Mouse (Mus musculus) embryonic fibroblast, embryonic 13.5 days (primary cell): Measurements from ENCODE around the gene Sirt4.

Experiments
- CTCF ChIP-seq: IDR thresholded peaks from 2 replicates; pipeline ENCODE4 v1.5.1; 2011; ENCODE audit warnings: mild to moderate bottlenecking, control low read depth, low read length, moderate library complexity, borderline replicate concordance; ENCODE audit not compliant: insufficient read depth
- POLR2A ChIP-seq: IDR thresholded peaks from 2 replicates; pipeline ENCODE4 v1.6.1; 2011; ENCODE audit warnings: low read depth, mild to moderate bottlenecking, control low read depth, low read length, moderate library complexity

GRCm38 (mm10) chr5:115434280-115434852, 50.2 kb downstream of the Sirt4 start:
- TF ChIP-seq POLR2A: no peak
- no peak for TF ChIP-seq CTCF
